Mouse (Mus musculus) testis, postnatal 14 days (tissue): ENCODE data around the gene Mob3b.

ENCODE experiments used
- DNase-seq: peaks from one replicate; pipeline ENCODE4 v3.0.0; 2021; ENCODE audit warnings: low spot score

Mob3b gene

DNA sequence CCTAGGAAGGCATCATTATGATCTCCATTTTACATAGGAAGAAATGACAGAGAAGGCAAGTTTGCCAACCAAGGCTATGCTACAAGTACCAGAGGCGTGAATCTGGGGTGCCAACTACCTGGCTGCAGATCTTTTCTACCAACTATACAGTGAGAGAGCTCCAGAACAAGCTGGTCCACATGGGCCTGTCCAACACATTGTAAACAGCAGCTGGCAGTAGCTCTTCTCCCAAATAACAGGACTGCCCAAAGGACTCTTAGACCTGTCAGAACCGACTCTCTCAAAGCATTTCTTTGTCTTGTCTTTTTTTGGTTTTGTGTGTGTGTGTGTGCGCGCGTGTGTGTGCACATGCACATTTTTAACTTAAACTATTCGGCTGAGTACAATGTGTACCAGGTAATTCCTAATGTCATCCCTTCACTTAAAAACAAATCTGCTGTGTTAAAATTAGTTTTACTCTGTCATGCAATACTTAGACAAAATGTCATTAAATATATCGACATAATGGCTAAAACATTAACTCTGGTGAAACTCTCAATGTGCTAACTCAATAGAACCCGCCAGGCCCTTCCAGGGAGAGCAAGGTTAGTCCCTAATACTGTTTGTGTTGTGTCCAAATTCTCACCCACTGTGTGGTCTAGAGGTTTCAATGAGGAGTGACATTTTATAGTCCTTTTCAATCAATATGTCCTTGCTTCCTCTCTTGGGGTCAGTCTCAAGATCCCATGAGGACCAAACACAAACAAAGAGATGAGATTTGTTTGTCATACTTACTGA, 153.5 kb downstream of the Mob3b start:
- DNase-seq: no peak

- peak; percentile 70 for DNase-seq
Observed at GRCm38 (mm10) chr4:34996616-34997015, 160.7 kb downstream of the Mob3b start.

GRCm38 (mm10) chr4:34993639-34993975, 163.7 kb downstream of the Mob3b start:
- no peak for DNase-seq

DNA sequence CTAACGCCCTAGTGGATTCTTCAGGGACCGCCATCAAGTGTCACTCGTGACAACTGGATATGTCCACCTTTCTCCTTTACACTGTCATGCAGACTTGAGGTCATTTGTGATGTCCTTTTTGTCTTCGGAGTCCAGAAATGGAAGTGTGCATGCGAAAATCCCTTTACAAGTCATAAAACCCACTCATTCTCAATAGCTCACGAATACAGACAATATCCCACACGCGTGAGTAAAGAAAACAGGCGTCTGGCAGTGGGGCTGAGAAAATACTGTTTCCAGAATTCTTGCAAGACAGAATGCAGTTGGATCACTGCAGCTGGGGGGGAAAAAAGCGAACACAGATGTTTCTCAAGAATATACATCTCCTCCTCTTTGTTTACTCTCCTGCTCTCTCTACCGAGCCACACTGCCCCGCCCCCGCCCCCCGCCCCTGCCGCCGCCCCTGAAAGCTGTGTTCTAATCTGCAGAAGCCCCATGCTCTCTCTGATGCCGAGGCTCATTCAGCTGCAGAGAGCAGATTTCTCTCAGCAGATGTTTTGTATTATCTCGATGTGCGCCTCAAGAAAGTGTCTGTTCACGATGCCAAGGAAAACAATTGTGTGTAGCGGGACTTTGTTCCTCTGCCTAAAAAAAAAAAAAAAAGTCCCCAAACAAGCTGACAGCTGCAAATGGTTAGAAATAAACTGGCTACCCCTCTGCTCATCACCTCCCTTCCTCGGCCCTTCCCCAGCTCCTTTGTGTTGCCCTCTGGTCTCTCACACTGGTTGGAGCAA, 164.2 kb downstream of the Mob3b start:
- no peak for DNase-seq

GRCm38 (mm10) chr4:34991891-34992865, 165.1 kb downstream of the Mob3b start:
- no peak for DNase-seq

DNA sequence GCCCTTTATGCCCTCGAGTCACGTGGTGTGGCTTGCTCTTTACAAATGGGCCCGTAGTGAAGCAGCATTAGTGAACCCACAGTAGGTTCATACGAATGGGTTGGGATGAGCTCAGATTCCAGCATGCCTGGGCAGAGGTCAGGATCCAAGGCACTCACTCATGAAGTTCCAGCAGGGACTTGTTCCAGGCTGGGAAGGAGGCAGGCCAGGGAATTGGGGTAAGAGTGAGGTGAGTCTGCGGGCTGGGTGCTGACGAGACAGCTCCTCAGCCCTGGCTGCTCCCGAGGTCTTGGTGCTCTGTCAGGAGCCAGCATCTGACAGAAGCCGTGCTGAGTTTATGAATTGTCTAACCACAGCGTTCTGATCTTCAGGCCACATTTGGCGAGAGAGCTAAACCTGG, 166.2 kb downstream of the Mob3b start:
- DNase-seq: no peak

DNA sequence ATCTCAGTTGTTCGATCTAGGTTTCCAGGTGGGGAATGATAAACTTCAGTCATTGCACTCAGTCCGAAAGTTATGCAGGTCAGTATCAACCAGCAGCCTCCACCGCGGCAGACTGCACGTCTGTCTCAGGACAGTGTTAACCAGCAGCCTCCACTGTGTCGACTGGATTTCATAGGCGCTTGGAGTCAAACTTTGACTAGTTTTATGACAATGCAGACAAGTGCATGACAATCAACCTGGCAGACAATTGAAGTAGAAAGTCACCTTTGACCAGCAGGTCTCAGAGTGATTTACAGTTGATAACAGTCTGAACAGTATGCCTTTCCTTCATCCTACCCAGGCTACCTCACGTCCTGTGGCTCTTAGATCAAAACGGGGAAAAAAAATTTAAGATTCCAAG, 166.6 kb downstream of the Mob3b start:
- no peak for DNase-seq

DNA sequence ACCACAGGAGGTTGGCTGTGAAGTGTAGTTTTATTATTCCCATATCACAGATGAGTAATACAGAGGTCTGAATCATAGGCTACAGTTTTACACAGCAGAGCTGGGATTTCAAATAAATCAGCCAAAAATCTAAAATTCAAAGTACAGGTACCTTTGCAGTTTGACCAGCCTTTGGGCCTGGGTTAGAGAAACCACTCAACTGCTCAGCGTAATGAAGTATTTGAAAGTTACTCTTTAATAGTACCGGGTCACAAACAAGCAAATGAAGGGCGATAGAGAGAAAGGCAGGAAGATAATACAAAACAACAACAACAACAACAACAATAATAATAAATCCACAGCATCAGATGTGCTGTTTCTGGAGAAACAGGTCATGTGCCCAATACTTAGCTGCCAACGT, 169.7 kb downstream of the Mob3b start:
- no peak for DNase-seq

- no peak for DNase-seq
Observed at GRCm38 (mm10) chr4:34987109-34987508, 170.2 kb downstream of the Mob3b start.

DNA sequence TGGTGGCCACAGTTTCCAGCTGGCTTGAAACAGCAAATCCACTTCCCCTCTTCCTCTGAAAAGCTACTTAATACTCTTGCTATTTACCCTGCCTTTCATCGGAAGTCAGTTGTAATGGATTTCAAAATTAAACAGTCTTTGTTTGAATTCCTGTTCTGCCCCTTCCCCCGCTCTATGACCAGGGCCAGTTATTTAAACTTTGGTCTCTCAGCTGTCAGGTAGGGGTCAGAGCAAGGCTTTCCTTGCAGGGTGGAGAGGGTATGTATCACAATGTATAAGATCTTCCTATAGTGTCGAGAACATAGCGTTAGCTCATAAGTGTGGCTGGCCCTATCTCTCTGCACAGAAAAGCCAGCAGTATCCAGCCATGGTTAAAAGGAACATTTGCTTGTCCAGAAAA, 170.6 kb downstream of the Mob3b start:
- DNase-seq: no peak

- DNase-seq: no peak
Observed at GRCm38 (mm10) chr4:34984377-34984776, 172.9 kb downstream of the Mob3b start.

- no peak for DNase-seq
Observed at GRCm38 (mm10) chr4:34983511-34983910, 173.8 kb downstream of the Mob3b start.

- DNase-seq: no peak
Observed at GRCm38 (mm10) chr4:34981301-34982172, 175.7 kb downstream of the Mob3b start.

DNA sequence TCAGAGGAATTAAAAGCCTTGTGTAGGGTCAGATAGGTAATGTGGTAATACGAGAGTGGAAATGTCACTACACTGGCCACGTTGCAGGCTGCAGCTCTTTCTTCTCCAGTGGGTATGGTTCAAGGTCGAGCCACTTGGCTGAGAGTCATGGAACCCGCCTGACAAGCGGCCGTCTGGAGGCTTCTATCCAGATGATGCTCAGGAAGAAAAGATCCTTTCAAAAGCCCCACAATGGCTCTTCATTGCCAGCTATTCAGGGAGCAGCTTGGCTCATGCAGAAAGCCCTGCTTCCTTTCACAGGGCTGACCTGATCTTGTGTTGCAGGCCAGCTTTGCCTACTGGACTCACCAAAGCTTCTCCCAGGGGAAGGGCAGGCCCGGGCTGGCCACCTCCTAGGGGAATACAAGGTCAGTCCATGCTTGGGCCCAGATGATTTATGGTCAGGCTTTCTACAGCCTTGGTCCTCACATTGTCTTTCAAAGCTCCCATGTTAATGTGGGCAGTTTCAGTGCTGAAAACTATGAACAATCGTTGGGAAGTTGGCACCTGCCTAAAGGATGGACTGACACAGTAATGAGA, 176.7 kb downstream of the Mob3b start:
- peak; percentile 19 for DNase-seq

GRCm38 (mm10) chr4:34976916-34977702, 180.2 kb downstream of the Mob3b start:
- DNase-seq: no peak

DNA sequence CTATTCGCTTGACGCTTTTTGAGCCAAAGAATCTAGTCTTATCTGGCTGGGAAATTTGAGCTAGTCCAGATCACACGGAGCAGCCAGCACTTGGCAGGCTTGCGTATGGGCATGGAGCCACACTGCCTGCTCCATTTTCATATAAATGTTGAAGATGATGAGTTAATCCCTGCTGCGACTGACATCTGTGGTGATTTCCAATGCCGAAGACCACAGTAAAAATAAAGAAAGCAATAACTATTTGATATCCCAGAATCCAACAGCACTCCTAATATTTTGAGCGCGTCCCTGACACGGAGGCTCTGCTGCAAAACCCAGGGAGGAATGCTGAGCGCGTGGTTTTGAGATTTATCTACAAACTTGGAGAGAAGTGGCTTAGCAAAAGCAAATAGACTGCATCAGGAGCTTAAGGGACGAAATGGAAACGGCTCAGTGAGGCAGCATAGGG, 180.9 kb downstream of the Mob3b start:
- DNase-seq: no peak

GRCm38 (mm10) chr4:34974795-34975194, 182.5 kb downstream of the Mob3b start:
- DNase-seq: no peak

DNA sequence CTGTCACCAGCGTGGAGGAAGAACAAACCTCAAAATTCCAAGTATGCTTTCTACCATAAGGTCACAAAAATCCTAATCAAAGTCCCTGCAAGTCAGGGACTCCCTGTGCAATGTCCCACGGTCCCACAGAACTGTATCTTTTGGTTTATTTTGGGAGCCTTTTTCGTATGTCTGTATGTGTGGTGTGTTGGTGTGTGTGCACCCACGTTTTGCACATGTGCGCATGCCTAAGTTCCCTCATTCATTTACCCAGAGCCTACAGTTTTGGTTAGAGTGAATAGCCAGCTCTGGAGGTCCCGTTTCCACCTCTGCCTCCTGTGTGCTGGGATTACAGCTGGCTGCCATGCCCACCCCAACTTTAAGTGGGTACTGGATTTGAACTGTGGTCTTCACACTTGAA, 189.7 kb downstream of the Mob3b start:
- no peak for DNase-seq

DNA sequence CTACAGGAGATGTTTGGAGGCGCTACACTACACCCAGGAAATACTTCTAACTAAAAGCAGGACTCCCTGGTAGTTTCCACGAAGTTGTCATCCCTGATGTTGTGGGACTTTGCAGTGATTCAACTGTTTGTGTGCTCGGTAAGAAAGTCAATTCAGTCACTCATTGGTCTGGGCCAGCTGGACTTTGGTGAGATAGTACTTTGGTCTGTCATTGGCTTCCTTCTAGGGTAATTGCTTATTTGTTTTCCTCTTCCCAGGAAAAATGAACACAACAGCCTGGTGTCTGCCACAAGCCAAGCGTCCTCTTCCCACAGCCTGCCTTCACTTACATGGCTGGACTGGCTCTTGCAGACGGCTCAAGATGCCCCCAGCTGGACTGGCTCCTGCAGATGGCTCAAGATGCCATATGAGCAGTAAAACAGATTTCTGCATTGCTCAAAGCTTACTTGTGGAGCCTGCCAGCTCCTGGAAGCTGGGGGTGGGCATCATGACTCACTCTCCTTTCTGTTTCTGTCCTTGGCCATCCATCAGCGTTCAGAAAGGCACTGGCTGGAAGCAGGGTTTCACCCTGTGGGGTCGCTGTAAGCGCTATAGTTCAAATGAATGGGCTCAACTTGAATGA, 190.8 kb downstream of the Mob3b start:
- DNase-seq: no peak

DNA sequence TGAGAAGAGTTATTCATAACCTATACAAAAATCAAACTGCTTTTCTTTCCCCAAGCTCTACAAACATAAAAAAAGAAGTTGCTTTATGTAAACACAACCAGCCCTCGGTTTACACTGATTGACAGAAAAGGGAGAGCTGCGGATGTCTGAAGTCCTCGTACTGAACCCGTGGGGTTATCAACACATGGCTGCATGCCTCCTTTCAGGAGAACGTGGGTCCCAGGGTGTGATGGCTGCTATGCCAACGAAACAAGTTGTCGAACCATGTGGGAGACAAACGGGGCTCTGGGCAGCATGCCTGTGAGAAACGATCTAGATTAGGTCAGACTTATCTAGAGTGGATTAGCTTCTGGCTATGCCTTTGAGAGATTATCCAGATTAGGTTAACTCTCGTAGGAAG, 192.4 kb downstream of the Mob3b start:
- no peak for DNase-seq
